Mouse (Mus musculus) urinary bladder, postnatal 14 days (tissue): ENCODE measurements around the gene Krt17.
"Not testable (repeated sequence)": the region's sequence is repeated elsewhere in the genome, so short reads cannot be mapped to it uniquely, and the experiment has no call there.

Experiments used
- DNase-seq: peaks from one replicate; pipeline ENCODE4 v3.0.0; 2021; ENCODE audit warnings: low spot score

Krt17 gene

DNA sequence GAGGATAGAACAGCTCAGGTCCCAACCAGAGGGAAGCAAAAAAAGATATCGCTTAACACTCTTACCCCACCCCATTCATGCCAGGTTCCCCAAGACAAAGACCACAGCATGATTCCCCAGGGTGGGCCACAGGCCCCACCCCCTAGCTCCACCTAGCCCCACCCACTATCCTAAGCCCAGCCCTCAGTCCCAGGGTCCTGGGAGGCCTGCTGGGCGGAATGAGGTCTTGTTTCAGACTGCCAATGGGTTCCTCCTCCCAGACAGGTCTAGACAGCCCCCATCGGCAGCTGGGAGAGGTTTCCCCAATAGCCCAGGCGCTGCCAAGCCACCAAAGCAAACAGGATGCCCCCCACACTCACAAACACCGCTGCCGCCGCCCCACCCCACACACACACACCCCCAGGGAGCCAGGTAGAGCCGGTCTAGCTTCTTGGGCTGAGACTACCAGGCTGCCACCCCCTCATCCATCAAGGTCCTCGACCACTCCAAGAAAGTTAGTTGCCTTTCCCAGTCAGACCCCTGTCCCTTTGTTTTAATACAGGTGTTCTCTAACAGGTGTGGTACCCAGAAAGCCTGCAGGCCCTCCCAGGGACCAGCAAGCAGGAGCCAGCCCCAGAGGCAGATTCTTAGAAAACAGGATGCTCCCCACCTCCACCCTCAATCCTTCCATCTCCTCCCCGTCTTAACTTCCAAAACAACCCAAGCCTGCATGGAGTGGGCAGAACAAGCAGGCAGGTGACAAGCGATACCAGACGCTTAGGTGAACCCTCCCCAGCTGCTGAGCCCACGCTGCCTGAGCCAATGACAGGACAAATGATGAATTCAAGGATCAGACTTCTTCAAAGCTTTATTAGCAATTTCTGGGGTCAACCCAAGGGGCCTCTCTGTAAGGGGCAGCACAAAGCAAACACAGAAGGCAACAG is 1.5 kb upstream of the Krt17 start:
- no peak for DNase-seq

DNA sequence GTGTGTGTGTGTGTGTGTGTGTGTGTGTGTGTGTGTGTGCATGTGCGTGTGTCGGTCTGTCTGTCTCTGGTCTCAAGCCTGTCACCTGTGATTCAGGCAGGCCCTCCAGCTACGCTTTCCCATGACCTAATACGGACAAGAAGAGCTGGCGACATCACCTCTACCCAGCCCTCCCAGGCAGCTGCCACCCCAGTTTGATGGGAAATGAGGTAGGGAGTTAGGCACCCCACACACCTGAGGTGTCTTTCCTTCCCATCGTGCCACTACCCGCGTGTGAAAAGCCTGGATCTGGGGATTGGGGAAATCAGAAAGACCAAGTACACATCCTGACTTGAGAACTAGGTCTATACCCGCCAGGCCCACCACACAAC is 391 bp upstream of the Krt17 start:
- DNase-seq: no peak

DNA sequence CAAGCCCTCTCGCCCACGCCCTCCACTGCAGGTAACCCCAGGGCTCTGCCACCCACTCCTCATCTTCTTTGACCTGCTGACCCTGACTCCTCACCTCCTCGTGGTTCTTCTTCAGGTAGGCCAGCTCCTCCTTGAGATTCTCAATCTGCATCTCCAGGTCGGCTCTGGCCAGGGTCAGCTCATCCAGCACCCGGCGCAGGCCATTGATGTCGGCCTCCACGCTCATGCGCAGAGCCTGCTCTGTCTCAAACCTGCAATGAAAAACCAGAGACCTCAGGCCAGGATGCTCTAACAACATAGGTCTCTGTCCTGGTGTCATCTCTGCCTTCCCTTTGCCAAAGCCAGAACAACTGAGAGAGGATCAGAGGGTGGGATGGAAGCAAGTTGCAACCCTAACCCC is 1.8 kb downstream of the Krt17 start:
- no peak for DNase-seq

DNA sequence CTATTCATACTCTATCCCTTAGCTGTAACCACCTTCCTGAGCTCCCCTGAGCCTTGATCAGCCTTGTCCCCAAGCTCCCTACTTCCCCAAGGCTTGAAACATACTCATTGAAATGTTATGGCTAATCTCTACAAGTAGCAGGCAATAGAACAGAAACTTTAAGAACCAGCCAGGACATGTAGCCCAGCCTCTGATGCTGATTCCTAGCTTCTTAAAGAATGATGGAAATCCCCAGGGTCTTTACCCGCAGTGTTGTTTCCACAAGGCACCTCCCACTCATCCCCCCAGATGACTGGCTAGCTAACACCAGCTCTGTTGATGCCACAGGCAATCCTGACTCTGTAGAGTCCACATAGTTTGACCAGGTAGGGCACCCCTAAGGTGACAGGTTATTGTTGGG is 2.9 kb downstream of the Krt17 start:
- no peak for DNase-seq

DNA sequence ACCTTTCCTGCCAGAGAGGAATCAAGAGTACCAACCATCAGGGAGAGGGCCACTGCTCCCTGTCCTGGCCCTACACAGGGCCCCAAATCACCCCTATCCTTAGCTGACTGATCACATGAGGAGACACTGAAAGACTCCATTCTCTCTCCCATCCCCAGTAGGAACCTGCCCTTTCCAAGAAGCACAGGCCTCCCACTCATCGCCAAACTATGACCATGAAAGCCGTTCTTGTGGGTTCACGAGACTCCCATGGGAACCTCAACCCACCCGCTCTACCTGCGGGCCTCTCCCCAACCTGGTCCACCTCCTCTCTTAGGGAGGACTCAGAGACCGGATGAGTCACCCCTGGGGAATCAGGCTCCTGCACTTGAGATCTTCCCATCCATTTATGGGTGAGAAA is 5.3 kb downstream of the Krt17 start:
- DNase-seq: no peak

DNA sequence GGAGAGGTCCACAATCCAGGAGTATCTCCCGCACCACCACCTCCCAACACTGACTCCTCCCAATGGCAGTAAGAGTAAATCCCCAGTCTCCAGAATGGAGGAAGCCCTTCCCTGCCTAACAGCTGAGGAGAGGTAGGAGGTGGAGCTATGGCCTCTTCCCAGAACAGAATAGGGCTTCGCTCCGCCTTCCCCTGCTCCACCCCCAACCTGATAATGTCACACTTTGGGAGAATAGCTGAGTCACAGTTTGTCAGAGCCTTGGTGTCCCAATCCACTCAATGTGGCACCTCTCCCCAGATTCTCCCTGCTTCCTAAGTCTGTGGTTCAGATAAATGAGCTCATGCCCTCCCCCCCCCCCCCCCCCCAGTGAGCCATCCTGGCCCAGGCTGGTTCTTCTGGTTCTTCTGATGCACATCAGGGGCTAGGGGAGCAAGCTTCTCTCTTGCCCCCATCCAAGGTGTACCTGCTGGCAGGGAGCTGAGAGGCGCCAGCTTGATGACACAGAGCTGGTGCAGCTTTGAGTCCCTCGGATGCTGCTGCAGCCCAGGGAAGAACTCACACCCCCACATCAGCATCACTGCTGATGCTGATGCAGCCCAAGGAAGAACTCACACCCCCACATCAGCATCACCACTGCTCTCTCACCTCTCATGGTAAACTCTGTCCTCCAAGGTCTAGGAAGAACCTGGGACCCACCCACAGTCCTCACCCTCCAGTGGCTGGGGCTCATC is 6.3 kb downstream of the Krt17 start:
- DNase-seq: no peak

DNA sequence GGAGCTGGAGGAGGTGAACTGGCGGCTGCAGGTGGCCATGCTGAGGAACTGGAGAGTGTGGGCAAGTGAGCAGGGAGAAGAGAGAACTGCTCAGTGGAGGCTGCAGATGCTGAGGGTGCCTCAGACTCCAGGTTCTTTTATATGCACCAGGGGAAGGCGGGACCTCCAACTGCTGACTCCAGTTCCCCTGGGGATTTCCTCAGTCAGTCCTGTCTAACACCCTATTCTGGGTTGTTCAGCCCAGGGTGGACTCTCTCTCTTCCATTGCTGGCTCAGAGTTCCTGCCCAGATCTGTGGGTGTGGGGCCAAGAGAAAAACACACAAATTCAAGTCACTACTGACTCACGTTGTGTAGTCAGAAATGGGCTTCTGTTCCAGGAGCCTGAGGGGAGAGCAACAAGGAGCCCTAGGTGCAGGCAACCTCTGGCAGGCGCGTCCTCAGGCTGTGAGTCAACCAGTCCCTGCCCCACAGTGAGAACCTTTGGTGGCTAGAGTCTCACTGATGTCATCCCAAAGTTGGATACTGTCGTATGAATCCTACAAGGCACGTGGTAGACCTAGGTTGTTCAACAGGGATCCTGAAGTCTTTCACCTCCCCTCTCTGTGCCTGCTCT is 11.9 kb downstream of the Krt17 start, which contains the start of gene Krt16:
Krt16 (minus strand) TSS at position 51 of the 614 bp plus-strand sequence.
- DNase-seq: no peak

DNA sequence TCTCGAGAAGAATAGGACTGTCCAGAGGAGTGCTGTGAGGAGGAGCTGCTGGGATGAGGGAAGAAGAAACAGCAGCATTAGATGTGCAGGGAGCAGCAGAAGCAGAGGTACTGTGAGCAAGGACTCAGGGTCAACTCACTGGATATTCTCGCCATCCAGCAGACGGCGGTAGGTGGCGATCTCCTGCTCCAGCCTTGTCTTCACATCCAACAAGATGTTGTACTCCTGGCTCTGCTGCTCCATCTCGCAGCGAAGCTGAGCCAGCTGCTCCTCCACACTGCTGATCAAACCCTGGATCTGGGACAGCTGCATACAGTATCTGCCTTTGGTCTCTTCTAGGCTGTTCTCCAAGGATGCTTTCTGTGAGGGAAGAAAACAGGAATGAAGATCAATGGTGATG is 14.4 kb downstream of the Krt17 start:
- not testable (repeated sequence) for DNase-seq

DNA sequence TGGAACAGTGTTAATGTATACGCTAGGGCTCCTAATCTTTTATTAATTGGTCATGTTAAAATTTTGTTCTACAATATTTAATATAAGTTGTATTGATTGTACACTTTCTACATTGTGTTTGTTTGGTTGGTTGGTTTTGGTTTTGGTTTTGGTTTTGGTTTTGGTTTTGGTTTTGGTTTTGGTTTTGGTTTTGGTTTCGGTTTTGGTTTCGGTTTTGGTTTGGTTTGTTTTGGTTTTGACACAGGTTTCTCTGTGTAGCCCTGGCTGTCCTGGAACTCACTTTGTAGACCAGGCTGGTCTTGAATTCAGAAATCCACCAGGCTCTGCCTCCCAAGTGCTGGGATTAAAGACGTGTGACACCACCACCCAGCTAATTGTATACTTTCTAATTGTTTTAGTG is 20.6 kb downstream of the Krt17 start:
- not testable (repeated sequence) for DNase-seq

DNA sequence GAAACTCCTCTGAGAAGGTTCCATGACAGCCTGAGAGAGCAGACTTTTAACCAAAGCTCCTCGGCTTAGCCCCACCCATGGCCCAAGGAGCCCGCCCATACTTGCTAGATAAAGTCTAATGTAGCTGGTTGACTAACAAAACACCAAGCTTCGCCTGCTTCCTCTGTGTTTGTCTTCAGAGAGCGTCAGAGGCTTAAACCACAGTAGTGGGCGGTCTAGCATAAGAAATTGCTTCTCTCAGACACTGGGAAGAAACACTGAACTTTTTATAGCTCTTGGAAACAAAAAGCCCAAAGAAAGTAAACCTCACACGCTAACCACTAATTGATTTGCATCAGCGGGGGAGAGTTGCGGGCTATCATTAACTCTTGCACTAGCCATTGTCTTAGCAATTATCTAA is 39.1 kb downstream of the Krt17 start:
- DNase-seq: no peak

DNA sequence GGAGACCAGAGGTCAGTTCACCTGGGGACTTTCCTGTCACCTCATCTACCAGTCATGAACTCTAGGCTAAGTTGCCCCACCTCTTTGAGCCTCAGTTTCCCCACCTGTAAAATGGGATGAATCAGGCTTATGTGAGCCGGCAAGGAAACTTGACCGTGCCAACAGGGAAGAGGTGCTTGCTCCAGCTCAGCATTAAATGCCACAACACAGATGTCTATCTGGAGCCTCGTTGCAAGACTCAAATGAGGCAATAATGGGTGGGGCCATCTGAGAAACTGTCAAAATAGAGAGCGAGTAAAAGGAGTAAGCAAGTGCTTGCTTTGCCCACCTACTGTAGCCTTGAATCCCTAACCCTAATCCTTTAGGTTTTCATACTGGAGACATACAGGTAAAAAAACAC is 41.5 kb downstream of the Krt17 start:
- no peak for DNase-seq

DNA sequence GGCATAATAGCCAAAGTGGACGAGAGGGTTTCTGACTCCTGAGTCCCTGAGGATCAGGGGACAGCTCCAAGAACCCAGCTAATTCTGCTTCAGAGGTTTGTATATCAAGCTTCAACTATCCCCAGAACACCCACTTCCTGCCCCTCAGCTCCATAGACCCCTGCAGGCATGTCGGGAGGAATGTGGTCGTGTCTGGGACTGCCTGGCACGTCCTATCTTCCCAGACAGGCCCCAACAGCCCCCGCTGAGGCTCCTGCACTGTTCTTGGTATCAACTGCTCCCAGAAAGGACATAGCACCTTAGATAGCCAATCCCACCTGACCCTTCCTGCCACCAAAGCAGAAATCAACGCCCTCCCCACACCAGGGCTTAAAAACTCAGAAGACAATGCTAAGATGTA is 52.3 kb downstream of the Krt17 start:
- DNase-seq: peak; percentile 31

DNA sequence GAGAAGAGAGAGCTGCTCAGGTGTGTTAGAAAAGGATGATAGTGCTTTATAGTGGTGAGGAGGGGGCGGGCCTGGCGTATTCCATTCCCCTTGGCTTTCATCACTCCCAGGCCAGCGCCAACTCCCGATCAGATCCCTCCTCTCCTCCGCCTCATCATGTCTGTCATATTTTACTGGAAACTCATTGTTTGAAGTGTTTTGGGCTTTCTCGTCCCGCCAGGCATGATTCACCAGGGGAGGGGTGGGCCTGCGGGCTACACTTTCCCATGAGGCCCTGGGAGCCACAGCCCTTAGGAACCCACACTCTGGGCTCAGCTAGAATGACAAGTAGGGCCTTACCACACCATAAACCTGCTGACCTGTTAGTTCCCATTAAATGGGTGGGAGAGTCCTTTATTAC is 53.3 kb downstream of the Krt17 start, which contains the start of gene Krt14:
Krt14 (minus strand) TSS at position 51 of the 400 bp plus-strand sequence.
- DNase-seq: peak; percentile 12
